Mouse (Mus musculus) T-helper 1 cell (primary cell): ENCODE measurements at regions not wholly inside any gene's neighbourhood (a gene's known extent, or its start where the extent isn't known, plus 50 kb on each side); places are given as distances from the start of the nearest gene placed in this dataset.

Experiments used
- in situ Hi-C: fragments of 300-600 bp; cut with MboI, MseI; formaldehyde crosslinking; loops from one replicate; pipeline ENCODE4 v1.15.1; 2025; ENCODE audit warnings: high pct_unique_total_duplicates

- in situ Hi-C loops = no loop called here
Measured at GRCm38 (mm10) chr17:47140969-47141842, 130.8 kb upstream of the Ubr2 start.

GRCm38 (mm10) chr17:47140241-47140968 is 130.0 kb upstream of the Ubr2 start:
- in situ Hi-C loops = no loop called here

GRCm38 (mm10) chr17:47139730-47140231 is 129.4 kb upstream of the Ubr2 start:
- in situ Hi-C loops = no loop called here

- in situ Hi-C loops = no loop called here
Measured at GRCm38 (mm10) chr17:47139171-47139617, 128.8 kb upstream of the Ubr2 start.

GRCm38 (mm10) chr17:47138174-47138573 is 127.8 kb upstream of the Ubr2 start:
- in situ Hi-C loops = no loop called here

GRCm38 (mm10) chr17:47135391-47135790 is 125.0 kb upstream of the Ubr2 start:
- in situ Hi-C loops = no loop called here

GRCm38 (mm10) chr17:47133785-47134184 is 123.4 kb upstream of the Ubr2 start:
- in situ Hi-C loops = no loop called here

GRCm38 (mm10) chr17:47127571-47127970 is 117.2 kb upstream of the Ubr2 start:
- in situ Hi-C loops = no loop called here

GRCm38 (mm10) chr17:47123576-47123975 is 113.2 kb upstream of the Ubr2 start:
- in situ Hi-C loops = no loop called here

GRCm38 (mm10) chr17:47122221-47122620 is 111.9 kb upstream of the Ubr2 start:
- in situ Hi-C loops = no loop called here

- in situ Hi-C loops = no loop called here
Measured at GRCm38 (mm10) chr17:47118010-47118409, 107.7 kb upstream of the Ubr2 start.

- in situ Hi-C loops = no loop called here
Measured at GRCm38 (mm10) chr17:47115754-47116153, 105.4 kb upstream of the Ubr2 start.

GRCm38 (mm10) chr17:47115141-47115540 is 104.8 kb upstream of the Ubr2 start:
- in situ Hi-C loops = no loop called here

- in situ Hi-C loops = no loop called here
Measured at GRCm38 (mm10) chr17:47114736-47115135, 104.4 kb upstream of the Ubr2 start.

- in situ Hi-C loops = no loop called here
Measured at GRCm38 (mm10) chr17:47112556-47113225, 102.3 kb upstream of the Ubr2 start.

GRCm38 (mm10) chr17:47110836-47111235 is 100.5 kb upstream of the Ubr2 start:
- in situ Hi-C loops = no loop called here

- in situ Hi-C loops = no loop called here
Measured at GRCm38 (mm10) chr17:47104328-47104727, 94.0 kb upstream of the Ubr2 start.

GRCm38 (mm10) chr17:47095191-47095590 is 84.8 kb upstream of the Ubr2 start:
- in situ Hi-C loops = no loop called here

GRCm38 (mm10) chr17:47092076-47092475 is 81.7 kb upstream of the Ubr2 start:
- in situ Hi-C loops = no loop called here

- in situ Hi-C loops = no loop called here
Measured at GRCm38 (mm10) chr17:47089769-47090168, 79.4 kb upstream of the Ubr2 start.

GRCm38 (mm10) chr17:47069206-47069605 is 58.9 kb upstream of the Ubr2 start:
- in situ Hi-C loops = loop anchor here (25.0 kb wide), 1 partner anchor 1257 kb away; no protein-coding TSS in a partner anchor
